Mouse (Mus musculus) testis, adult 2 months (tissue): Measurements from ENCODE around the gene Gna14. TPM values are rescaled to one million over a fixed set of nuclear protein-coding genes. Genes with fewer than 3 reads are reported as not detected.

Experiments used
- H3K27ac ChIP-seq: fragments of 200-500 bp; 2 replicates; pipeline ENCODE4 v1.5.1; 2012; ENCODE audit warnings: low read depth, low read length; ENCODE audit not compliant: control insufficient read depth, insufficient read depth
- H3K27me3 ChIP-seq: fragments of 200-500 bp; 2 replicates; pipeline ENCODE4 v1.6.1; 2012; ENCODE audit warnings: mild to moderate bottlenecking, low read length, moderate library complexity; ENCODE audit not compliant: control insufficient read depth, insufficient read depth
- H3K36me3 ChIP-seq: fragments of 200-500 bp; 2 replicates; pipeline ENCODE4 v1.6.1; 2012; ENCODE audit warnings: mild to moderate bottlenecking, low read length; ENCODE audit not compliant: control insufficient read depth, insufficient read depth
- H3K4me1 ChIP-seq: fragments of 200-500 bp; 2 replicates; pipeline ENCODE4 v1.6.1; 2012; ENCODE audit warnings: low read length; ENCODE audit not compliant: control insufficient read depth, insufficient read depth
- H3K4me3 ChIP-seq: fragments of 200-500 bp; 2 replicates; pipeline ENCODE4 v1.5.1; 2012; ENCODE audit warnings: low read depth, mild to moderate bottlenecking, low read length, moderate library complexity, mixed read lengths; ENCODE audit not compliant: control insufficient read depth
- CTCF ChIP-seq: fragments of 200-500 bp; IDR thresholded peaks from 2 replicates; pipeline ENCODE4 v1.5.1; 2012; ENCODE audit warnings: low read depth, mild to moderate bottlenecking, inconsistent platforms, low read length, moderate library complexity; ENCODE audit not compliant: control insufficient read depth, insufficient read depth, insufficient replicate concordance
- POLR2A ChIP-seq: fragments of 200-500 bp; IDR thresholded peaks from 2 replicates; pipeline ENCODE4 v1.6.1; 2012; ENCODE audit warnings: low read depth, mild to moderate bottlenecking, inconsistent platforms, low read length, moderate library complexity; ENCODE audit not compliant: control insufficient read depth
- polyA plus RNA-seq: library from polyadenylated mRNA; depleted of rRNA; stranded (reverse); fragments of >200 nt; gene quantifications from 2 replicates; pipeline ENCODE4 v1.2.3, GENCODE M21; 2012

The Gna14 gene
- polyA plus RNA-seq, 1 experiment = 6.4 TPM

DNA sequence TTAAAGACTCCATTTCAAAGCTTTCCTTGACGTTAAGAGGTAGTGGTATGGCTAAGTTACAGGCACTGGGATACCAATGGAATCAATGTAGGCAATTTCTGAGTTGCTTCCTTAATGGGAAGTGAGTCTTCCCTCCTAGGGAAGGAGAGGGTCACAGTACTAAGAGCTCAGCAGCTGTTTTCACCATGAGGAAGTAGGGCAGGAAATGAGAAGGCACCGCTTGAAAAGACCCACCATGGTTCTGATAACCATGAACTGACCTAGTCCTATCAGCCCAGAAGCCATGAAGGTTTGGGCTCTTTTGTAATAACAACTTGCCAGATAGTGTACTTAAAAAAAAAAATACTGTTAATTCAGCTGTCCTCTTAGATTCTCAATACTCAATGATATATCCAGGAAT, 20.6 kb downstream of the Gna14 start:
- no peaks in the 10 kb centered on the region for H3K4me1 ChIP-seq
- no peak for TF ChIP-seq CTCF
- TF ChIP-seq POLR2A = no peak
- no peaks in the 10 kb centered on the region for H3K27me3 ChIP-seq
- H3K27ac ChIP-seq = no peak overlapping the region
- H3K36me3 ChIP-seq = no peaks in the 10 kb centered on the region
- H3K4me3 ChIP-seq = no peak overlapping the region

DNA sequence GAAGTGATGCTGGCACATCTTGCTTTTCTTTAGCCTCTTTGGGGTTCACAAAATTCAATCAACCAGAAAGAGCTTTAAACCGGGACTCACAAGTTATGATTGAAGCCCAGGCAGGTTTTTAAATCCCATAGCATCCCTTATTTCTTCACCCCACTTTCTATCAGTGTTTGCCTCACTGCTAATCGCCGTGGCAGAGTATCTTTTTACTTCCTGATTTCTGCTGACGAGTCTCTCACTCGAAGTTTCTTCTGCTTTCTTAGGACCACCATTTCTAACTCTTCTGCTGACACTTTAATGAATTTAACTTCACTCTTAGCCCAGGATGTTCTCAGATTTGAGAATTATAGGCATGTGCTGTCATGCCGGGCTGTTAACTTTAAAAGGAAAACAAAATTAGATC, 21.6 kb downstream of the Gna14 start:
- Histone ChIP-seq H3K4me3 (no peak overlapping the region), H3K4me1 (no peaks in the 10 kb centered on the region), H3K27ac (no peak overlapping the region), H3K36me3 (no peaks in the 10 kb centered on the region), H3K27me3 (no peaks in the 10 kb centered on the region)
- TF ChIP-seq POLR2A = no peak
- no peak for TF ChIP-seq CTCF

DNA sequence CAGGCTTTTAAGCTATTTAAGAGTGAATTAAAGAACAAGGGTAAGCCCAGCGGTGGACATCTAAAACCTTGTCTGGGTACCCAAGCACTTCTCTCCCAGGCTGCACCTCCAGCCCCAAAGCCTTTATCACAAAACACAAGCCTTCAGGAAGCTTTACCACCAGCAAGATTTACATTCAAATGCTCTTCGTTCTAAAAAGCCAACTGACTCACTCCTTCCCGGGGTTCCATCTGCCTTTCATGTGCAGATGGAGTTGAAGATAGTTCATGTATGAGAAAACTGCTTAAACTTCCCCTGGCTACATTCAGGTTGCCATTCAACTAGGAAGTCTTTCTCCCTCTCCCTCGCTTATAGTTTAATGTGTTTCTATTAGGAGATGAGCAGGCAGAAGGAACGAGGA, 23.8 kb downstream of the Gna14 start:
- H3K27me3 ChIP-seq = no peaks in the 10 kb centered on the region
- no peaks in the 10 kb centered on the region for H3K36me3 ChIP-seq
- H3K4me3 ChIP-seq = no peak overlapping the region
- H3K4me1 ChIP-seq = no peaks in the 10 kb centered on the region
- H3K27ac ChIP-seq = no peak overlapping the region
- TF ChIP-seq CTCF (no peak), POLR2A (no peak)

DNA sequence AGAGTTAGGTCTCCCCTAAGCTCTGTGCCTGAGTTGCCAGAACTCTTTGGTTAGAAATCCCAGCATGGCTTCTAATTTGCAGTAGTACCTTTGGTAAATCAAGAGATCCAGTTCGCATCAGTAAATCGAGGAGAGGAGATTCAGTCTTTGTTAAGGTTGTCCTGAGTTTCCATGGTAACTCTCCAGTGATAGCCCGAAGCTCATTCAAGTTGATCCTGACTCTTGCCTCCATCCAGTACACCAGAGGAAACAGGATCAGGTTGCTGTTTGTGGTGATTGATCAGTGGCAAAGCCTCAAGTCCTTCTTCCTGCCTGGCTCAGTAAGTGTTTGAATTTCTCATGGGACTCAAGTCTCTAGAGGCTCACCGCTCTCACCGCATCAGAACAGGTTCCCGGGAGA, 24.7 kb downstream of the Gna14 start:
- no peaks in the 10 kb centered on the region for H3K27me3 ChIP-seq
- no peak overlapping the region for H3K27ac ChIP-seq
- TF ChIP-seq POLR2A (no peak), CTCF (no peak)
- H3K4me1 ChIP-seq = no peaks in the 10 kb centered on the region
- no peak overlapping the region for H3K4me3 ChIP-seq
- no peaks in the 10 kb centered on the region for H3K36me3 ChIP-seq

DNA sequence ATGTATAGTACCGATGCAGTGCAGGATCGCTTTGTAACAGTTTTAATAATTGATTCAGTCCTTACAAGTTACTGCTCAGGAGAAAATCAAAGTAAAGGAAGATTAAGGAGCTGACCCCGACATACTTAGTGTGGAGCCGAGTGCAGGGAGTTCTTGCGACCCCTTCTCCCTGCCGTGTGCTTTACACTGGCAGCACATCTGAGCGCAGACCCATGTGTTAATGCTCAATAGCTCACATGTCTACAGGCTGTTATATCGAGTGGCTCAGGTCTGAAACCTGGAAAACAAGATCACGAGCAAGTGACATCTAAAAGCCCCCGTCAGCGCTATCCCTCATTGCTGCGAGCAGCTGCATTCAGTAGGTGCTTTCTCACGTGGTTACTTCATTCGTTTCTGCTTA, 25.3 kb downstream of the Gna14 start:
- no peaks in the 10 kb centered on the region for H3K36me3 ChIP-seq
- H3K4me1 ChIP-seq = no peaks in the 10 kb centered on the region
- H3K27ac ChIP-seq = no peak overlapping the region
- no peaks in the 10 kb centered on the region for H3K27me3 ChIP-seq
- TF ChIP-seq POLR2A = no peak
- TF ChIP-seq CTCF = no peak
- no peak overlapping the region for H3K4me3 ChIP-seq

DNA sequence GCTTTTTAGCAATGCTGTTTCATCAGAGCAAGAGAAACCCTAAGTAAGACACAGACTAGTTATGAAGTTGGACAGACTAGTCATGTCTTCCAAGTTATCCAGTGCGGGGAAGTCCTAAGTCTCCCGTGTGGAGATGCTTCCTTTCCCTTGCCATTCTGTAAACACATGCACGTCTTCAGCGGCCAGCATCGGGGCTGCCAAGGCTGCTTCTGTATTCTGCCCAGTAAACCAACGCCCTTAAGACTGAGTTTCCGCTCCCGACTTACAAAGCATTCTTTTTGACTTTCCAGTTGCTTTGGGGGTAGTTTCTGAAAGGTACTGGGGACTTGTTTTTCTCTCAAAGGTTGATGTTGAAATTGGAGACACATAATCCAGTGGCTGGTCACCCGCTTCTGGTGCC, 26.9 kb downstream of the Gna14 start:
- Histone ChIP-seq H3K4me1 (no peaks in the 10 kb centered on the region), H3K27me3 (no peaks in the 10 kb centered on the region), H3K4me3 (no peak overlapping the region), H3K27ac (no peak overlapping the region), H3K36me3 (no peaks in the 10 kb centered on the region)
- TF ChIP-seq POLR2A (no peak), CTCF (no peak)

DNA sequence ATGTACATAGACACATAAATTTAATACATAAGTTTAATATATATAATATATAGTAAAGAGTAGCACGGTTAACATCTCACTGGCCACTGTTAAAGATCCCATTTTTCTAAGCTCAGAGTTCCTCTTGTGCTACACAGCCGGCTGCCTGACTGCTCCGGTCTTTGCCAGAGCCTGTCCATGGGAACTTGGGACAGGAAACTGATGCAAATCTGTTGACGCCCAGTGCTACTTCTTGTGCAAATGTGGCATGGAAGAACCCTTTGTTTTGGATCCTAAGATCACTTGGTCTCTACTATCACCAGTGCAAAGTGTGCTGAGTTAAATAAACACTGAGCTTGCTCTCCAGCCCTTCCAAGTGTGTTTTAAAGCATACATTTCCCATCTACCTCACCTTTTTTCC, 29.2 kb downstream of the Gna14 start:
- Histone ChIP-seq H3K27ac (no peak overlapping the region), H3K4me1 (no peaks in the 10 kb centered on the region), H3K36me3 (no peaks in the 10 kb centered on the region), H3K4me3 (no peak overlapping the region), H3K27me3 (no peaks in the 10 kb centered on the region)
- TF ChIP-seq POLR2A (no peak), CTCF (no peak)

DNA sequence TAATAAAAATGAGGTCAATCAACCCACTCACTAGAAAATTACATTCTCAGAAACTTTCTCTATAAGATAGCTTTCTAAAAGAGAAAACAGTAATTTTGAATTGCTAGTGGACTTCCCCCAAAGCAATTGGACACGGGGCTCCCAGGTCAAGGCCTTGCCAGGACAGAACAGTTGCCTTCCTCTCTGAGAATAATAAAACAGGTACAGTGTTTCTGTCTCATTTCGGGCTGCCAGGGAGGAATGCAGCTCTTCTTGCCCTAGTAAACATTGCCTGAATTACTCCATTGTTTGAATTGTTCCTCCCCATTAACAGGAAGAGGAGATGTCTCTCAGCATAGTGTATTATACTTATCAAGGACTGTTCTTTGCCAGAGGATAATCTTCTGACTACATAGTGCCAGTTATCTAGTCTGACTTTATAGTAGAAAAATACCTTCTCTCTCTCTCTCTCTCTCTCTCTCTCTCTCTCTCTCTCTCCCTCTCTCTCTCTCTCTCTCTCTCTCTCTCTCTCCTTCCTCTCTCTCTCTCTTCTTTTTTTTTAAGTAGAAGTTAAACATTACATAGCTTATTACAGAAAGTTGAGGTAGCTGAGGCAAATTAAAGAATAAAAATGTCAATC, 33.3 kb downstream of the Gna14 start:
- H3K27ac ChIP-seq = no peak overlapping the region

More for the DNA sequence above, 33.3 kb downstream of the Gna14 start:
- H3K4me1 ChIP-seq = no peaks in the 10 kb centered on the region
- TF ChIP-seq CTCF (no peak), POLR2A (no peak)
- H3K4me3 ChIP-seq = no peak overlapping the region
- H3K36me3 ChIP-seq = no peaks in the 10 kb centered on the region
- H3K27me3 ChIP-seq = no peaks in the 10 kb centered on the region
